Mouse (Mus musculus) heart, embryonic 10.5 days (tissue): Measurements from ENCODE around the gene Pard3b. TPM values are rescaled to one million over a fixed set of nuclear protein-coding genes. Genes with fewer than 3 reads are reported as not detected.
A peak's percentile ranks its signal among the peaks of the same experiment; 100 is the strongest.

Source experiments
- DNase-seq: peaks from one replicate; pipeline ENCODE4 v3.0.0-alpha.2; 2017; ENCODE audit warnings: low spot score
- H3K27ac ChIP-seq: fragments of 300-500 bp; sonication (generic); 2 replicates; pipeline ENCODE4 v1.5.1; 2016; ENCODE audit warnings: mild to moderate bottlenecking
- H3K27me3 ChIP-seq: fragments of 300-500 bp; sonication (generic); 2 replicates; pipeline ENCODE4 v1.6.1; 2016; ENCODE audit warnings: mild to moderate bottlenecking; ENCODE audit not compliant: poor library complexity, insufficient read depth, severe bottlenecking
- H3K36me3 ChIP-seq: fragments of 300-500 bp; sonication (generic); 2 replicates; pipeline ENCODE4 v1.6.1; 2016; ENCODE audit warnings: mild to moderate bottlenecking, moderate library complexity
- H3K4me1 ChIP-seq: fragments of 300-500 bp; sonication (generic); 2 replicates; pipeline ENCODE4 v1.6.1; 2016; ENCODE audit warnings: mild to moderate bottlenecking
- H3K4me3 ChIP-seq: fragments of 300-500 bp; sonication (generic); 2 replicates; pipeline ENCODE4 v1.5.1; 2016; ENCODE audit warnings: mild to moderate bottlenecking, moderate library complexity
- H3K9me3 ChIP-seq: fragments of 300-500 bp; sonication (generic); 2 replicates; pipeline ENCODE4 v1.6.1; 2016; ENCODE audit warnings: mild to moderate bottlenecking, moderate library complexity
- WGBS: fragments of 180-500 bp; shearing (Covaris S2); methylation state at CpG from one replicate; pipeline ENCODE4 v1.1.7; 2016; 5-methylcytosine and 5-hydroxymethylcytosine counted together
- polyA plus RNA-seq: library from polyadenylated mRNA; unstranded; fragments of >200 nt; fragmentation: Nextera tagmentation; extraction: Ambion mirVana; gene quantifications from 2 replicates; pipeline ENCODE4 v1.2.1, GENCODE M21; 2016

Gene Pard3b
- polyA plus RNA-seq, 1 experiment from 2014 or later: 8.2 TPM

DNA sequence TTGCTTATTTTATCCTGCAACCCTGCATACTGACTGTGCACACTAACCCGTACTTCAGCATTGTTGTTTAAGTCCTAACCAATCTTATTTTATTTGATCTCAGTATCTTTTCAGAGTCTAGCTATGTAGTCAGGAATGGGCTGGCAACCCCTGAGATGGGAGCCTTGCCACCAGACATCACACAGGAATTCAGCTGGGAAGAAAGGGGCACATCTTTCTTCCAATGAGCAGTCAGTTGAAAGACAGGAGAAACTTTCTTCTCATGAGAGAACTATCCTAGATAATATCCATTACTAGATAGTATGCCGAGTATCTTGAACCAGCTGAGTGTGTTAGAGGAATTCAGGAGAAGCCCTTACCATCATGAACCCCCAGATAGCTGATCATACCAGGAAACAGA is 985.5 kb downstream of the Pard3b start:
- DNase-seq: no peak
- Histone ChIP-seq H3K4me1 (peaks cover 6% of the 10 kb centered on the region; the same call in 1 of the 2 replicates), H3K27ac (no peak overlapping the region), H3K4me3 (no peak overlapping the region), H3K9me3 (no peaks in the 10 kb centered on the region), H3K27me3 (no peaks in the 10 kb centered on the region), H3K36me3 (no peaks in the 10 kb centered on the region)
- 76% methylated on average over 2 of the region's 2 CpGs for WGBS

DNA sequence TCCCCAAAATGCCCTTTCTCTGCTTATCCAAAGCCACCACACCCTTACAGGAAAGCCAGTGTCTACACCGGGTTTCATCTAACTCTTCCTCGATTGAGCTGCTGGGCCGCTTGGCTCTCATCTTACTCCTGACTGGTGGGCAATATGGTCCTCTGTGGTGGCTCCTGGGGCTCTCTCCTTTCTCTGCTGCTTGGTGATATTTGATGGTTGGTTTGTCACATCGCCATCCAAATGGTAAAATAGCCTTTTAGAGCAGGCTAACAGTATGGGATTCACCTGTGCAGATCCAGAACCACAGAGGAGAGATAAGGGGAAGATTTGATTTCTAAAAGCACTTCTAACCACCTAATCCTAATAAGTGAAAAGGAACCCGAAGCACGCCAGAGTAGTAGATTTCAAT is 986.2 kb downstream of the Pard3b start:
- Histone ChIP-seq H3K36me3 (no peaks in the 10 kb centered on the region), H3K27me3 (no peaks in the 10 kb centered on the region), H3K4me1 (peaks cover 6% of the 10 kb centered on the region; the same call in 1 of the 2 replicates), H3K4me3 (no peak overlapping the region), H3K9me3 (no peaks in the 10 kb centered on the region), H3K27ac (no peak overlapping the region)
- WGBS: 84% methylated on average over 6 of the region's 6 CpGs
- DNase-seq: no peak

DNA sequence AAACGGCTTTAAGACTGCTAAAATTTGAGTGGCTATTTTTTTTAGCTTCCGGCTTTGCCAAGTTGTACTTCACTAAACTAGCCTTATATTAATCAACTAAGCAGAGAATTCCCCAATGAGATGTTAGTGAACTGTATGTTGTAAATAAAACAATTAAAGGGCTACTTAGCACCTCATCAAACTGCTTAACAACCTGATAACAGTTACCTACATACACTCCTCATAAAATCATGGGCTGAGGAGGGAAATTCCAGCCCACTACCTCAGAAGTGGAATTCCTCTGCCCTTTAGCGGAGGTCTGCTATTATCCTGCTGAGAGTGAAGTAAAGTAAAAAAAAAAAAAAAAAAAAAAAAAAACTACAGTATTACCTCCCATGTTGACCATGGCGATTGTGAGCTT is 986.7 kb downstream of the Pard3b start:
- no peaks in the 10 kb centered on the region for H3K36me3 ChIP-seq
- no peak overlapping the region for H3K27ac ChIP-seq
- 69% methylated on average over 4 of the region's 4 CpGs for WGBS
- peaks cover 6% of the 10 kb centered on the region; the same call in 1 of the 2 replicates for H3K4me1 ChIP-seq
- no peaks in the 10 kb centered on the region for H3K9me3 ChIP-seq
- H3K4me3 ChIP-seq: no peak overlapping the region
- no peak for DNase-seq
- H3K27me3 ChIP-seq: no peaks in the 10 kb centered on the region

DNA sequence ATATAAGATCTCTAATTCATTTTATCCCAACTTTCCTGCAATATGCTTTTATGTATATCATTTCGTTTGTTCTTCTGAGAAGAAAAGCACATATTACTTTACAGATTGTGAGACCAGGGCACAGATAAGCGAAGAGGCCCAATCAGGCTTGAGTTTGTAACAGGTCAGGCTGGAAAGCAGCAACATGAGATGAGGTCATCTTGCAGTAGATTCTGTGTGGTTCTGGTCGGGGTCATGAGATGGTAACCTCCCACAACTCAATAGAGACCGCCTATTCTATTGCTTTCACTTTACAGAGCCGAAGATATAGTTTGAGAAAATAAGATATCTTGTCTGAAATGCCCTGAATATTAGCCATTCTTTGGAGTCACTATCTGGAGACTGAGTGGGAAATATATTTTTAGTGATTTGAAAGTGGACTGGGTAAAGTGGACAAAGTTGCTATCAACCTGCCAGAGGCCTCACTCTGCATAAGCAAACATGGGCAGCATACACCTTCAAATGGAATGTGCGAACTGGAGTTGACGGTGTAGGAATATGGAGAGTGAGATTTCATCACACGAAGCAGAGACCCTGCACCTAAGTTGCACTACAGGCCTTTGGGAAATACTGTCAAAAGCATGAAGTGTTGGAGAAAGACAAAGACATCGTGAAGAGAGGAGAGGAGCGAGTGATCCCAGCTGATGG is 987.3 kb downstream of the Pard3b start:
- Histone ChIP-seq H3K4me1 (peaks cover 6% of the 10 kb centered on the region; the same call in 1 of the 2 replicates), H3K27me3 (no peaks in the 10 kb centered on the region), H3K27ac (no peak overlapping the region), H3K36me3 (no peaks in the 10 kb centered on the region), H3K9me3 (no peaks in the 10 kb centered on the region), H3K4me3 (no peak overlapping the region)
- 76% methylated on average over 10 of the region's 10 CpGs for WGBS
- DNase-seq: no peak

DNA sequence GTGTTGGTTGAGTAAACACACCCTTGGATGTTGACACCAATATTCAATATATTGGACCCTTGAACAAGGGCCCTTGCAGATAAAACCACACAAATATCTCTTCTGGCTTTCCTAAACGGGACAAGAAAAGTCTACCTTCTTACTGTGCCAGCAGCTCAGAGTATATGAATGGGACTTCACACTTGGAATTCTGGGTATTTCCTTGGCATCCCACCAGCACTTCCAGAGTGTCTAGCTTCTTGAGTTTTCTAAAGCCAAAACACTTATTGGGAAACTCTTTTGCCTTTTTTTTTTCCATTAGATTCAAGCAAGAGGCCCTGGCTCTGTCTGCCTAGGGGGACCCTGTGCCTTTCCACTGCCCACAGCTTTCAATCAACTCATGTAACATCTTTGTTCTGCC is 991.3 kb downstream of the Pard3b start:
- 73% methylated on average over 1 of the region's 1 CpGs for WGBS
- Histone ChIP-seq H3K27me3 (no peaks in the 10 kb centered on the region), H3K36me3 (no peaks in the 10 kb centered on the region), H3K4me3 (no peak overlapping the region), H3K9me3 (no peaks in the 10 kb centered on the region), H3K4me1 (peaks cover 14% of the 10 kb centered on the region; the same call in 1 of the 2 replicates), H3K27ac (0 out of 2 replicates have a peak overlapping the region, but pooled peaks have one; percentile 1)
- no peak for DNase-seq

DNA sequence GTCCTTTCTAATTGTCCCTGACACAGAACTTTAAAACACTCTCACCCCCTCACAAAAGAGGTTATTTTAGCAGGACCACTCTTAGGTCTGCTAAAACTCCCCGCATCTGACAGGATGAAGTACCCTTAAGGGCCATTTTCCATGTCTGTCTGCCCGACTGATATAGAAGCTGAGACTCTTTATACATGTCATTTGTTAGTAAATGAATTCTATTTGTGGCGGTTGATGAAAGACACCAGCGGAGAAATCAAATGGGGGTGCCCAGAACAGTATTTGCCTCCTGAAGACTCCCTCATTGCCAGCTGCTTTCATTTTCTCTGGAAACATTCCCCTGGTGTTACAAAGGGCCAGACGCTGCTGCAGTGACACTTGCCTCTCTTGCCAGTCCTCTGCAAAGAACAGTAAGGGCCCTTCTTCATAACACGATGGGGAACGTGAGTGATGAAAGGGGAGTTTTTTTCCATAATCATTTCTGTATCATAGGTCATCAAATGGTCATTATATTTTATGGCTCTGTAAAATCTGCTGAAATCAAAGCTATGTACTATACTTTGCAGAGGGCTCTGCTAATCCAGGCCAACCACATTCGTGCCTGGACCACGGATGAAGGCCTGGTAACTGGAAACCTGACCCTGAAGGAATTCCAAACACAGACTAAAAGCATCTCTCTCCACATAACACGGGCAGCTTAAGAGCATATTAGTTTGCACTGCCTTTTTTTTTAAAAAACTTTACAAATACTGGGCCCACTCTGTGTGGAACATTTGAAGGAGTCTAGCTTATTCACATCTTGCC is 993.1 kb downstream of the Pard3b start:
- Histone ChIP-seq H3K4me3 (no peak overlapping the region), H3K9me3 (no peaks in the 10 kb centered on the region), H3K27ac (peak overlapping the region; percentile 26; the same call in 1 of the 2 replicates), H3K36me3 (no peaks in the 10 kb centered on the region), H3K4me1 (peaks cover 18% of the 10 kb centered on the region), H3K27me3 (no peaks in the 10 kb centered on the region)
- DNase-seq: no peak
- 47% methylated on average over 10 of the region's 10 CpGs for WGBS

DNA sequence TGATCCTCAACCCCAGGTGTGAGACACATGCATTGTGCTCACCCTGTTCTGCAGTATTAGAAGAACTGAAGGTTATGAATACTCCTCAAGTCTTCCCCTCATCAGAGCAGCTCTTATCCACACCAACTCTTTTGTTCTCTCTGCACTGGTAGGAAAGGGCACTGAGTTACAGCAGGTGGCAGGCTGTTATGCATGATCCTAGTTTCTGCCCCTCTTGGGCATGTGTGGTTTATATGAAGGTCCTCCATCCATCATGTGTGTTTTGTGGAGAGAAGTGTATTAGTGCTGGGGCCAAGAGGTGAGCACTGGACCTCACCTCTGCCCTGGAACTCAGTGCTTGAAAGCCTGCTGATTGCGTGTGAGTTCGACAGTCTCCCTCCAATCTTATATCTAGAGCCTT is 994.3 kb downstream of the Pard3b start:
- WGBS: 78% methylated on average over 2 of the region's 2 CpGs
- no peaks in the 10 kb centered on the region for H3K36me3 ChIP-seq
- peaks cover 25% of the 10 kb centered on the region for H3K4me1 ChIP-seq
- no peaks in the 10 kb centered on the region for H3K9me3 ChIP-seq
- no peak overlapping the region for H3K4me3 ChIP-seq
- H3K27me3 ChIP-seq: no peaks in the 10 kb centered on the region
- no peak overlapping the region for H3K27ac ChIP-seq
- no peak for DNase-seq

DNA sequence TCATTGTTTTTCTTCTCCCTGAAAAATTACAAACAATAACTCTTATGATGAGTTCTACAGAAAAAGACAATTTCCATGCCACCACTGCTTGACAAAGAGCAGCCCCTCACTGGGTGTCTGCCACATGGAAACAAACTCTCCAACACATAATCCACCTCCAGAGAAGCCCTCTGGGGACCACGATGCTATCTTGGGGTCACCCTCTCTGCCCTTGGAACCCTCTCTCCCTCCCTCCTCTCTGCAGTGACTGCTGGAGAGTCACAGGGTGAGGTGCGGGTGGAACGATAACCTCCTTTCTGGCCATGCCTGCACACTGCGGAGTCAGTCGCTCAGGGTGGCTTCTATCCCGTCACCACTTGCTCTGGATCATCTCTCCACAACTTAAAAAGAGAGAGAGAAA is 996.6 kb downstream of the Pard3b start:
- Histone ChIP-seq H3K9me3 (no peaks in the 10 kb centered on the region), H3K27ac (peak overlapping the region; percentile 12; the same call in 1 of the 2 replicates), H3K36me3 (no peaks in the 10 kb centered on the region), H3K4me1 (peaks cover 25% of the 10 kb centered on the region), H3K4me3 (no peak overlapping the region), H3K27me3 (no peaks in the 10 kb centered on the region)
- 6% methylated on average over 6 of the region's 6 CpGs for WGBS
- peak; percentile 75 for DNase-seq

DNA sequence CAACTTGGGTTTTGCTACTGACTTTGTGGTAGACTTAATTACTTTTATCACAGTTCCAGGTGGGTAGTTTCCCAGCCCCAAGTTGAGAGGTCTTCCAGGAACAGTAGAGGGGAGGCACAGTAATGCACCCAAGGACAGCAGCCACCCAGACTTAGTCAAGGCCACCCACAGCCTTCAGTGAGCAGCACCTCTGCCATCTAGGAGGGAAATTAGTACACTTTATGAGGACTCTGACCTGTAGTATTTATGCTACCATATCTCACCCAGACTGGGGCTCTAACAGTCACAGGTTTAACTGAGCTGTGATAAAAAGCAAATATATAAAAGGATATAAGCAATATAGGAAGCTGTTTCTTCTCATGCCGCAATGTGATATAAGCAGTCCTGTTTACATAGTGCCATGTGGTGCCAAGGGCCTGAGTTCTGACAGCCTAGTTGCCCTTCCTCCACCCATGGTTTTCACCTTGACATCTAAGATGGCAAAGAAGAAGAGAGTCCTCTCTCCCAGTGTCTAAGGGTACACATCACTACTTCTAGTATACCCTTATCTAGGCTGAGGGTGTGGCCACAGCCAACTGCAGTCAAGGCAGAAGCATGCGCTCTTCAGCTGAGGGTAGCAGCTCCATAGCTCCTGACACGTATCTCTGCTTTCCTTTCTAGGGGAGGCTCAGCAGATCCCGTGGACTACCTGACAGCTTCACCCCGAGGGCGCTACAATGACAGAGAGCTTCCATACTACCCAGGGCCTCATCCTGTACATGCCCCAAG is 998.5 kb downstream of the Pard3b start:
- Histone ChIP-seq H3K4me1 (peaks cover 18% of the 10 kb centered on the region), H3K27me3 (no peaks in the 10 kb centered on the region), H3K36me3 (no peaks in the 10 kb centered on the region), H3K9me3 (no peaks in the 10 kb centered on the region), H3K4me3 (no peak overlapping the region), H3K27ac (peak overlapping the region; percentile 4; the same call in 1 of the 2 replicates)
- WGBS: 77% methylated on average over 6 of the region's 6 CpGs
- peak; percentile 63 for DNase-seq

DNA sequence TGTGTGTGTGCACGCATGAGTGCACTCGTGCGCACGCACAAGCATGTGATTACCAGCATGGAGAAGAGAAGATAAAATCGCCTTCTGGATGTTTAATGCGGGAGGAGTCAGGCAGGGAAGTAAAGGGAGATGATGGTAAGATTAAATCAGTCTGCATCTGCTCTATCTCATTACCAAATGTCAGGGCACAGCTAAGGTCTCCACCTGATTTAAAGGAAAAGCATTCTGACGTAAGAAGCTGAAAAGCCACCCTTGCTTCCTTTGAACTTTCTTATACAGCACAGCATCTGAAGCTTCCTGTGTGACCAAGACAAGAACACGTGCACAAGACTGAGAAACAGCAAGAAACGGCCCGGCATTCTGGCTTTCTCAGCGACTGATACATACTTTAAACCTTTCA is 1000.4 kb downstream of the Pard3b start:
- Histone ChIP-seq H3K4me3 (no peak overlapping the region), H3K4me1 (peaks cover 17% of the 10 kb centered on the region), H3K27me3 (no peaks in the 10 kb centered on the region), H3K36me3 (no peaks in the 10 kb centered on the region), H3K27ac (no peak overlapping the region), H3K9me3 (no peaks in the 10 kb centered on the region)
- DNase-seq: no peak
- WGBS: 76% methylated on average over 11 of the region's 11 CpGs

DNA sequence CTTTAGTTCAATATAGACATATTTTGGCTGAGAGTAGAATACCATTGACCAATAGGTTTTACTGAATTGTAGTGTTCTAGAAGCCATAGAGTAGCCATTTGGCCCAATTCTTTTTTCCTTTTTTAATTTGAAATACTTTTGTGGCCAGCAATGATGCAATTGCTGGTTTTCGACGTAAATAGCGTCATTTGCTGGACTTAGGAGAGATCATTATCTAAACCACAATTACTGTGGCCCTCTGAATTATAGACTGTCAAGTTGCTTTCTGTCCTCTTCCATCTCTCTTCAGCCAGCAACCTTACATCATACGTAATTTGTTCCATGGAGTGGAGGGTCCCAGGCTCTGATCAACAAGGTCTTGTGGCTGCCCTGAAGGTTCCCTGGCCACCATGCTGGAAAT is 1000.8 kb downstream of the Pard3b start:
- 81% methylated on average over 4 of the region's 4 CpGs for WGBS

DNA sequence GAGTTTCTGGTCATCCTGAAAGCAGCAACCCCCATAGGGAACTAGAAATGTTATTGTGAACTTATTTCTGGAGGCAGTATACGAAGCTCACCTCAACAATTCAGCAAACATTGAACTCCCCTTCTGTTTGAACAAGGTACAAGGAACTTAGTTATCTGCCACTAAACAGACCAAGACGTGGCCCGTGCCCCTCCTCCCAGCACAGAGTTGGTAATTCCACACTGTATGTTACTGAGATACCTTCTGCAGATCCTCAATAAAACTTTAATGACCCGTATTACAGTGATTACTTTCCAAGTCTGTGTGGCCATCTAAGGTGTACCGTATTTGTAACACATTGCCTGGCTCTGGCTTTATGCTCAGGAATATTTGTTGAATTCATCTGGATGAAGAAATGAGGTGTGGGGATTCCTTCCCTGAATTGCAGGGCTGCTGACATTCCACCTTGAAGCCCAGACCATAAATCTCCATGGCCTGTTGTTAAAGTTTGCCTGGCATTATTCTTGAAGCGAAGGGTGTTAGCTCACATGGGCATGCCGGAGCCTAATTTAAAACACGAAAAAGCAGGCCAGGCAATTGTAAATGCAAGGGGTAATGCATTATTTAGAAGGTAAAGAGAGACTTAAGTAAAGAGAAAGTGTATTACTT is 1006.1 kb downstream of the Pard3b start:
- no peaks in the 10 kb centered on the region for H3K27me3 ChIP-seq
- WGBS: 86% methylated on average over 8 of the region's 8 CpGs
- H3K9me3 ChIP-seq: no peaks in the 10 kb centered on the region
- no peaks in the 10 kb centered on the region for H3K36me3 ChIP-seq
- no peak overlapping the region for H3K27ac ChIP-seq
- H3K4me3 ChIP-seq: no peak overlapping the region
- peaks cover 16% of the 10 kb centered on the region for H3K4me1 ChIP-seq
- no peak for DNase-seq

More for the DNA sequence above, 1000.8 kb downstream of the Pard3b start:
- Histone ChIP-seq H3K4me1 (peaks cover 17% of the 10 kb centered on the region), H3K27ac (no peak overlapping the region), H3K36me3 (no peaks in the 10 kb centered on the region), H3K9me3 (no peaks in the 10 kb centered on the region), H3K27me3 (no peaks in the 10 kb centered on the region), H3K4me3 (no peak overlapping the region)
- DNase-seq: no peak
